Mouse (Mus musculus): ENCODE measurements at regions not wholly inside any gene's neighbourhood (a gene's known extent, or its start where the extent isn't known, plus 50 kb on each side); places are given as distances from the start of the nearest gene placed in this dataset.

- Histone ChIP-seq H3K27ac (peak overlapping the region; percentile 37; the same call in 1 of the 2 replicates), H3K4me2 (ENCODE audit: low read depth, low read length) (peak overlapping the region; percentile 56), H3K4me1 (ENCODE audit: insufficient read depth, low read length) (peaks cover 3% of the 10 kb centered on the region; the same call in 1 of the 2 replicates), H3K9me3 (ENCODE audit: low read length) (no peaks in the 10 kb centered on the region), H3K36me3 (ENCODE audit: insufficient read depth, low read length) (no peaks in the 10 kb centered on the region), H3K9ac (replicated peaks; ENCODE audit: low read length) (peak overlapping the region; percentile 45), H3K4me3 (ENCODE audit: low read length) (peak overlapping the region; percentile 22), H3K27me3 (ENCODE audit: insufficient read depth, low read length) (no peaks in the 10 kb centered on the region)
- TF ChIP-seq CTCF (IDR thresholded peaks at IDR 0.05; ENCODE audit: low read depth) = no peak
- WGBS = 5% methylated on average over 13 of the region's 13 CpGs
- no peak for ATAC-seq
- DNase-seq (ENCODE audit: low spot score) = peak; percentile 42
These were observed 433.8 kb upstream of the Pou3f3 start for GRCm38 (mm10) chr1:42261800-42262199.

DNA sequence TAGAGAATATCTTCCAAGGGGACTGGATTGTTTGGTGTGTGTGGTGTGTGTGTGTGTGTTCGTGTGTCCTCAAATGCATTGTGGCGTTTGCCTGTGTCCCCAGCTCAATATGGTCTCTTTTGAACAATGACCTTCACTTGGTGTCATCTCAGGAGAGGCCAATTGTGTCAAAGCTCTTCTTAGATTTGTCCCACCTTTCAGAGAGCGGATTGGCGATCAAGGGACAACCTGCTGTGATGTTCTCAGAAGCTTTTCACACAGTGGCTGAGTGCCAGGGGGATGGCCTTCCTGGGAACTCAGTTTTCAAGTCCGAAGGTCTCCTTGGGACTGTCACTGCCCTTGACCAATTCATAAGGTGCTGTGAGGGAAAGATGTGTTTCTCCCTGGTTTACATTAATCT, 433.0 kb upstream of the Pou3f3 start:
- Histone ChIP-seq H3K27me3 (ENCODE audit: insufficient read depth, low read length) (no peaks in the 10 kb centered on the region), H3K9ac (replicated peaks; ENCODE audit: low read length) (no peak overlapping the region), H3K4me1 (ENCODE audit: insufficient read depth, low read length) (peaks cover 3% of the 10 kb centered on the region; the same call in 1 of the 2 replicates), H3K4me3 (ENCODE audit: low read length) (no peak overlapping the region), H3K4me2 (ENCODE audit: low read depth, low read length) (no peak overlapping the region), H3K9me3 (ENCODE audit: low read length) (no peaks in the 10 kb centered on the region), H3K27ac (no peak overlapping the region), H3K36me3 (ENCODE audit: insufficient read depth, low read length) (no peaks in the 10 kb centered on the region)
- DNase-seq (ENCODE audit: low spot score) = peak; percentile 32
- no peak for ATAC-seq
- no peak for TF ChIP-seq CTCF (IDR thresholded peaks at IDR 0.05; ENCODE audit: low read depth)
- WGBS = 41% methylated on average over 5 of the region's 5 CpGs

DNA sequence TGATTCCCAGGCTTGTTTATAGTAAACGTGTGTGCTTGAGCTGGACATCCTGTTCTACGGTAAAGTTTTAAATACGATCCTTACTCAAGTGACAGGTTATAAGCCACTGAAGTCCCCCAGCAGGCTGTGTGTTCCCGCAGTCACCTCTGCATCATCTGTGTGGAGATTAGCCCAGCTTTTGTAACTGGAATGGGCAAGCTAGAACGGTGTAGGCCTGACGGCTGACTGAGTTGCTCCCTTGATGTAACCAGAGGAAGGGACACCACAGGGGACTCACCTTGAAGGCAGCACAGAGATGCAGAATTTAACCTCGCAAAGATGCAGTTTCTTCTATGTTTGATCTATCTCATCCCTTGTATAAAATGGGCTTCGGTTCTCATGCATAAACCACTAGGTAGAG, 418.4 kb upstream of the Pou3f3 start:
- TF ChIP-seq CTCF (IDR thresholded peaks at IDR 0.05; ENCODE audit: low read depth) = no peak
- Histone ChIP-seq H3K9ac (replicated peaks; ENCODE audit: low read length) (no peak overlapping the region), H3K4me2 (ENCODE audit: low read depth, low read length) (no peak overlapping the region), H3K9me3 (ENCODE audit: low read length) (no peaks in the 10 kb centered on the region), H3K4me3 (ENCODE audit: low read length) (no peak overlapping the region), H3K36me3 (ENCODE audit: insufficient read depth, low read length) (no peaks in the 10 kb centered on the region), H3K4me1 (ENCODE audit: insufficient read depth, low read length) (no peaks in the 10 kb centered on the region), H3K27me3 (ENCODE audit: insufficient read depth, low read length) (no peaks in the 10 kb centered on the region), H3K27ac (no peak overlapping the region)
- no peak for ATAC-seq
- DNase-seq (ENCODE audit: low spot score) = no peak
- 56% methylated on average over 8 of the region's 8 CpGs for WGBS

DNA sequence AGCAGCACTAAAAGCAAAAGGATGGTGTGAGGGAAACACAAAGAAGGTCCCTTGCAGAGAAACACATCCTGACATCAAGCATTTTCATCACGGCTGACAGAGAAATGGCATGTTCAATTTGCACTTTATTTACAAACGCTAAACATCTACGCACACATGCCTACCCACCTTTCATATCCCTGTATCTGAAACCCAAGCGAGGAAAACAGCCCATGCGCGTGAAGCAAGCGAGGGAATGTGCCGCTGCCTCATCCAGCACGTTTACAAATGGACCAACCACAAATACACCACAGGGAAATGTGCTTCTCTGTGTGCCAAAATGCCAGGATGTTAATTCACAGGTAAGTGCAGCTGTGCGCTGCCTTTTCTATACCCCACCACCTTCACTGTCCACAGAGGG, 399.7 kb upstream of the Pou3f3 start:
- Histone ChIP-seq H3K4me3 (ENCODE audit: low read length) (no peak overlapping the region), H3K4me2 (ENCODE audit: low read depth, low read length) (peak overlapping the region; percentile 23; the same call in 1 of the 2 replicates), H3K9me3 (ENCODE audit: low read length) (no peaks in the 10 kb centered on the region), H3K27me3 (ENCODE audit: insufficient read depth, low read length) (no peaks in the 10 kb centered on the region), H3K36me3 (ENCODE audit: insufficient read depth, low read length) (no peaks in the 10 kb centered on the region), H3K4me1 (ENCODE audit: insufficient read depth, low read length) (no peaks in the 10 kb centered on the region), H3K27ac (no peak overlapping the region), H3K9ac (replicated peaks; ENCODE audit: low read length) (no peak overlapping the region)
- ATAC-seq (no peak), DNase-seq (ENCODE audit: low spot score) (peak; percentile 12)
- 60% methylated on average over 10 of the region's 10 CpGs for WGBS
- TF ChIP-seq CTCF (IDR thresholded peaks at IDR 0.05; ENCODE audit: low read depth) = no peak

DNA sequence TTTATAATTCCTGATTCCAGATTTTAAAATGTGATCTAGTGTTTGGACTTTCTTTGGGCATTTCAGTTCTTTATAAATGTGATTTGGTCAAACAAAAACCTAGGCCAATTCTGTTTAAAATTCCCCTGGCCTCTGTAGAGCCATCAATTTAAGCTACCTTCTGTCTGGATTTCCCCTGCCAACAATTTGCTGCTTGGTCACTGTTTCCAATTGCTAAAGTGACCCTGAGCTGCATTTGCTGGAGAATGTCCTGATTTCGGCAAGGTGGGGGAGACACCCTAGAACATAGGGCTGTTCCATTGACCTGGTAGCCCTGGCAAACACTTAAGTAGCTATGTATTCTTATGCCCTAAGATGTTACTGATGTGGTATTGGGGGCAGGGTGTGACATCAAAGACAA, 386.3 kb upstream of the Pou3f3 start:
- no peak for TF ChIP-seq CTCF (IDR thresholded peaks at IDR 0.05; ENCODE audit: low read depth)
- no peak for DNase-seq (ENCODE audit: low spot score)
- H3K4me1 ChIP-seq (ENCODE audit: insufficient read depth, low read length) = no peaks in the 10 kb centered on the region

GRCm38 (mm10) chr1:42313494-42313893, 382.1 kb upstream of the Pou3f3 start:
- Histone ChIP-seq H3K27ac (no peak overlapping the region), H3K9ac (replicated peaks; ENCODE audit: low read length) (no peak overlapping the region), H3K4me3 (ENCODE audit: low read length) (no peak overlapping the region), H3K36me3 (ENCODE audit: insufficient read depth, low read length) (no peaks in the 10 kb centered on the region), H3K4me2 (ENCODE audit: low read depth, low read length) (no peak overlapping the region), H3K4me1 (ENCODE audit: insufficient read depth, low read length) (no peaks in the 10 kb centered on the region), H3K9me3 (ENCODE audit: low read length) (peaks cover 3% of the 10 kb centered on the region; the same call in 1 of the 2 replicates), H3K27me3 (ENCODE audit: insufficient read depth, low read length) (no peaks in the 10 kb centered on the region)
- no peak for DNase-seq (ENCODE audit: low spot score)
- TF ChIP-seq CTCF (IDR thresholded peaks at IDR 0.05; ENCODE audit: low read depth) = no peak
- ATAC-seq = no peak
- 87% methylated on average over 4 of the region's 4 CpGs for WGBS

More for the DNA sequence above, 386.3 kb upstream of the Pou3f3 start:
- no peak for ATAC-seq
- Histone ChIP-seq H3K9ac (replicated peaks; ENCODE audit: low read length) (no peak overlapping the region), H3K4me2 (ENCODE audit: low read depth, low read length) (no peak overlapping the region), H3K4me3 (ENCODE audit: low read length) (no peak overlapping the region), H3K36me3 (ENCODE audit: insufficient read depth, low read length) (no peaks in the 10 kb centered on the region), H3K27me3 (ENCODE audit: insufficient read depth, low read length) (no peaks in the 10 kb centered on the region), H3K27ac (no peak overlapping the region), H3K9me3 (ENCODE audit: low read length) (no peaks in the 10 kb centered on the region)
- WGBS = 76% methylated on average over 1 of the region's 1 CpGs

- H3K4me1 ChIP-seq (ENCODE audit: insufficient read depth, low read length) = peaks cover 7% of the 10 kb centered on the region; the same call in 1 of the 2 replicates
- TF ChIP-seq CTCF (IDR thresholded peaks at IDR 0.05; ENCODE audit: low read depth) = no peak
- H3K27ac ChIP-seq = no peak overlapping the region
- H3K9me3 ChIP-seq (ENCODE audit: low read length) = no peaks in the 10 kb centered on the region
- no peak overlapping the region for H3K9ac ChIP-seq (replicated peaks; ENCODE audit: low read length)
- H3K4me2 ChIP-seq (ENCODE audit: low read depth, low read length) = peak overlapping the region; percentile 44
- DNase-seq (ENCODE audit: low spot score) = peak; percentile 28
- ATAC-seq = no peak
- WGBS = 28% methylated on average over 4 of the region's 4 CpGs
- no peak overlapping the region for H3K4me3 ChIP-seq (ENCODE audit: low read length)
- no peaks in the 10 kb centered on the region for H3K36me3 ChIP-seq (ENCODE audit: insufficient read depth, low read length)
- no peaks in the 10 kb centered on the region for H3K27me3 ChIP-seq (ENCODE audit: insufficient read depth, low read length)
These were observed 343.7 kb upstream of the Pou3f3 start for GRCm38 (mm10) chr1:42351884-42352283.
